Mouse (Mus musculus): Measurements from ENCODE around the gene Wdr66.
"Not testable (repeated sequence)": the region's sequence is repeated elsewhere in the genome, so short reads cannot be mapped to it uniquely, and the experiment has no call there.

Wdr66 gene

DNA sequence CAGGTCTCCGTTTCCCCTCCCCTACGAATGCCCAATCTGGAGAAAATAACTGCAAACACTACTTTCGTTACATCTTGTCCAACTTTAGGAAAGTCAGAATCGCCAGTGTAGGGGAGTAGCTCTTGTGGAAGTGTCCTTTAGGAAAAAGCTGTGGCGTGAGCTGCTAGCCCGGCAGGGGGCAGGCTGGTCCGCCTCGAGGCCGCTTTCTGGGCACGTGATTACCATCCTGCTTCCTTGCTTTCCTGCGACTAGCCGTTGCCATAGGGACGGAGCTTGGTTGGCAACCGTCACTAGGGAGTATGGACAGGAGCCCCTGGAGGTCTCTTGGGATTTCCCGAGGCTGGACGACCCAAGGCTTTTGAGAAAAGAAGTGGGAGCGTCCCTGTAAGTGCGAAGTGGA, at the start of gene Wdr66:
Wdr66 (plus strand) TSS at position 269 of the 400 bp plus-strand sequence.
- no peak for DNase-seq (ENCODE audit: low spot score)

DNA sequence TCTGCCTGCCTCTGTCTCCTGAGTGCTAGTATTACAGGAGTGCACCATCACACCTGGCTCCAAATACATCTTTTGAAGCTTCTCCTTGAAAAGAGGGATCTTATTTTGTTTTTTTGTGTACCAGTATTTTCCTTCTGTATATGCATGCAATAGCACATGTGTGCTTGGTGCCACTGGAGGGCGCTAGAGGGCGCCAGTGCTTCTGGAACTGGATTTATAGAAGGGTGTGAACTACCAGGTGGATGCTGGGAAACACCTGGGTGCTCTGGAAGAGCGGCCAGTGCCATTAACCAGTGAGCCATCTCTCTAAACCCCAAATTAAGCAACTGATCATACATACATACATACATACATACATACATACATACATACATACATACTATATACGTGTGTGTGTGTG, 49.1 kb upstream of the Wdr66 start:
- DNase-seq (ENCODE audit: low spot score), result not testable (repeated sequence)

DNA sequence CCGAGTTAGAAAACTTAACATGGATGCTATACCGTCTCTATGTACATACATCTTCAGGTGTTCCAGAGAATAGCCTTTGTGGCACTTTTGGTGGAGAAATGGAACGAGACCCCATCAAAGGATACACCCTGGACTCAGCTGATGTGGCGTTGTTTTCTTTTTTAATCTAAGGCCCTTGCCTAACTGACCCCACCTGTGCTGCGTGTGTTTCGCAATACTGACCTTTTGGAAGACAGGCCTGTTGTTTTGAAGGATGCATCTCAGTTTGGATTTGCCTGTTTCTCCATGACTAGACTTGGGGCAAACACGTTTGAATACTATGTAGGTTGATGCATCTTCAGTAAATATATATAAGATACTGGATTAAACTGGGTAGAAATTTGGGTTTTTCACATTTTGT, 48.3 kb upstream of the Wdr66 start:
- DNase-seq (ENCODE audit: low spot score), result not testable (repeated sequence)

DNA sequence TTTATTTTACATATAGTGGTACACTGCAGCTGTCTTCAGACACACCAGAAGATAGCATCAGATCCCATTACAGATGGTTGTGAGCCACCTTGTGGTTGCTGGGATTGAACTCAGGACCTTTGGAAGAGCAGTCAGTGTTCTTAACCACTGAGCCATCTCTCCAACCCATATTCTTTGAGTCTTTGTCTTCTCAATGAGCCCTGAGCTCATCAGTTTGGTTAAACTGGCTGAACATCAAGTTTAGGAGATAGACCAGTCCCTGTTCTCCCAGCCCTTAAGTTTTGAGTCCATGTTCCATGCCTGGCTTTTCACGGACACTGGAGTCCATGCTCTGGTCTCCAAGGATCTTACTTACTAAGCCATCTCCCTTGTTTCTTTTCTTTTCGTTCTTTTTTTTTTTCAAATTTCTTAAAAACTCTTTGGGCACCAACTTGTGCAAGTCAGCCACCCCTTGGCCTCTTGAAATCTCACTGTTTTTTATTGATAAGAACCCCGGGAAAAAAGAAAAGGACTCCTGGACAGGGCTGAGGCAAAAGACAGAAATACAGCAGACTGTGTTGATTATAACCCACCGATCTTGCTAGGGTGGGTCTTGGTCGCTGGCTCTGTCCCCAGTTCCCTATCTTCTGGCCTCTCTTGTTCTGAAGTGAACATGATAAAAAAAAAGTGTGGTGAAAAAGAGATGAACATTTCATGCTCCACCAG, 29.4 kb upstream of the Wdr66 start:
- DNase-seq (ENCODE audit: low spot score), result not testable (repeated sequence)

DNA sequence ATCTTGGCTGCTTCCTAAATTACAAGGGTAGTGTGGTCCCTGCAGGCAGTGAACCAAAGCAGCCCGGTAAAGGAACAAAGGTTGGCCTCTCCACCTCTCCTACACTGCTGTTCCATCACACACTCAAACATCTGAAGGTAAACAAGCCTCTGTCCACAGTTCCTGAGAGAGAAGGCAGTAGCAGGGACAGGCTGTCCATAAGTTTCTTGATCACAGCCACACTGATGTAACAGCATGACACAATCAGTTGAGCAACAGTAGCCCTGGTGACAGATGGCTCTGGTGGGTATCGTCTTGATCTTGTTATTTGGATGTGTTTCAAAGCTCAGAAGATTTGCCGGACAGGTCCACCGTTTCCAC, 28.9 kb upstream of the Wdr66 start:
- DNase-seq (ENCODE audit: low spot score), result peak; percentile 52

DNA sequence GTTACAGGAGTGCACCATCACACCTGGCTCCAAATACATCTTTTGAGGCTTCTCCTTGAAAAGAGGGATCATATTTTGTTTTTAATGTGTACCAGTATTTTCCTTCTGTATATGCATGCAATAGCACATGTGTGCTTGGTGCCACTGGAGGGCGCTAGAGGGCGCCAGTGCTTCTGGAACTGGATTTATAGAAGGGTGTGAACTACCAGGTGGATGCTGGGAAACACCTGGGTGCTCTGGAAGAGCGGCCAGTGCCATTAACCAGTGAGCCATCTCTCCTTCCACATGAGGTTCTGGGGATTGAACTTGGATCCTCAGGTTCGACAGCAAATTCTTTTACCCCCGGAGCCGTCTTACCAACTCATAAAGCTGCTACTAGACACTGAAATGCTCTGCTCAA, 28.0 kb upstream of the Wdr66 start:
- DNase-seq (ENCODE audit: low spot score), result not testable (repeated sequence)

DNA sequence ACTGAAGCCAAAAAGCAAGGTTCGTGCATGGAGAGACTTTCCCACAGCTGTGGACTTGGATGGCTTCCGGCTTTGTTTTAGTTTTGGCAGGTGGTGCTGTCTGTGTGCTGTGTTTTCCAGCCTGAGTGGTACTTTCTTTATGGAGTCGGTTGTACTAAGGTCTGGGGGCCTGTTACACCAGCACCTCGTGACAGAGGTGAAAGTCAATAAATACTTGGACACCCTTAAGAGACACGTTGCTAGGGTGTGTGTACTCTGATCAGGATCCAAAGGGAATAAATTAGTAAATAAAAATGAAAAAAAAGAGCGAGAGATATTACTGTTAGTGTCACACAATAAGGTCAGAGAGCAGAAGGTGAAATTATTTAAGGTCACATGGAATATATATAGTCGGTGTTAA, 25.1 kb upstream of the Wdr66 start:
- no peak for DNase-seq (ENCODE audit: low spot score)

DNA sequence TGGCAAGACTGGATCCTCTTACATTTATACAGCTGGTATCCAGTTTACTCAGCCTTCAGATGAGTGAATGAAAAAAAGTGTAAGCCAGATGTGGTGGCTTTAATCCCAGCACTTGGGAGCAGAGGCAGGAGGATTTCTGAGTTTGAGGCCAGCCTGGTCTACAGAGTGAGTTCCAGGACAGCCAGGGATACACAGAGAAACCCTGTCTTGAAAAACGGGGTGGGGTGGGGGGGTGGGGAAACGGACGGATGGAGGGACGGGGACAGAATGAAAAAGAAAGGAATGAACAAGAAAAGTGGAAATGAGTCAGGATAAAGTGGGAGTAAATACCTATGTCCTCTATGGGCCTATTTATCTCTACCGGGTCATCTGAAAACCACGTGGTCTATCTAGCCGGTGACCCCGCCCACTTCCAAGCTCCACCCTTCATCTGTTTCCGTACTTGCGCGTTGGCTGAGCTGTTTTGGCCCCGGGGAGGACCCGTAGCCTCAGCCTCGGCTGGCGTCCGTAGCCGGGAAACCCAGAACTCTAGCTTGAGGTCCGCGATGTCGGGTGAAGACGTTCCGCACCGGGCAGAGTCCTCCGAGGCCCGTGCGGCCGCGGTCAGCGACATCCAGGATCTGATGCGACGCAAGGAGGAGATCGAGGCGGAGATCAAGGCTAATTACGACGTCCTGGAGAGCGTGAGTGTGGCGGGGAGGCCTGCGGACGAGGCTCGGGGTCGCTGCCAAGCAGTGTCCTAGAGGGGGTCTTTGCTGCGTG, 24.0 kb upstream of the Wdr66 start:
- peak; percentile 99 for DNase-seq (ENCODE audit: low spot score)

DNA sequence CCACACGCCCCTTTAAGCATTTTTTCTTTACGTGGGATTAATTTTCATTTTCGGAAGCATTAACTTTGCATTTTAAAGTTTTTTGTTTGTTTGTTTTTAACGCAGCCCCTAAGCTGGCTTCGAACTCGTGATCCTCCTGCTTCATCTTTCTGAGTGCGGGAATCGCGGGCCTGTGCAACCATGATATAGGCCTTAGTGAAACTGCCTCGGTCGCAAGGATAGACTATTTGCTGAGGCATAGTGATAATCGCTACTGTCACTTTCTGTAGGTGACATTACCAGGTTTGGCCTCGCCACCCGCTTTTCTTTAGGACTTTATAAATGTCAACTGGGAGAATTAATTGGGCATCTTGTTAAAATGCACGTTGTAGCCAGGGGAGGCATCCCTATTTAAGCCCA, 23.4 kb upstream of the Wdr66 start:
- peak; percentile 40 for DNase-seq (ENCODE audit: low spot score)

DNA sequence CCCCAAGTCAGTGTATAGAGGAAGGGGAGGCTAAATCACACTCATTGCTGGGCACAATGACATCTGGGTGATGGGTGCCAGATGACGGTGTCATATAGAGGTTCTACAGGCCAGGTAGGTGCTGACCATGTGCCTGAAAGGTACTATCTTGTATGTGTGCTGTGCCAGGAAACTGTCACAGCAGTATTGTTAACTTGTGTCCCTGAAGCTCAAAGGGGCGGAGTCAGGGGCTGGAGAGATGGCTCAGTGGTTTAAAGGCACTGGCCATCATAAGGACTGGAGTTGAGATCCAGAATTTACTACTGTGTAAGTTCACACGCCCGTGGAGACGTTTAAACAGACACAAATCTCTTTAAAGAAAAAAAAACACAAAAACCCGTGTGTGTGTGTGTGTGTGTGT, 22.6 kb upstream of the Wdr66 start:
- no peak for DNase-seq (ENCODE audit: low spot score)

DNA sequence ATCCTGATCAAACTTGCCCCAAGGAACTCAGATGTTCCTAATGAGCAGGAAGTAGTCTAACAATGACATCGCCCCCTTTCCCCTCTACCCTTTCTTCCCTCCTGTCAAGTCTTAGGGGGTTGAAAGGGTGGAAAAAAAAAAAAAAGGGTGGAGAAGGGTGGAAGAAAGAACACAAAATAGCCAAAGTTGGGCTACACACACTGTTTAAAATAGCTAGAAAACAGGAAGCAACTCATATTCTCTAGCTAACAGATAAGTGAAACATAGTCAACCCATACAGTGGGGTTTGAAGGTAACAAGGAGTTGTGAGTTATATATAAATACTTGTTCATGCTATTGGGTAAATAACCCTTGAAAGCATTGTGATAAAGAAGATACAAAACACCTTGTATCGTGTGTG, 19.7 kb upstream of the Wdr66 start:
- no peak for DNase-seq (ENCODE audit: low spot score)

DNA sequence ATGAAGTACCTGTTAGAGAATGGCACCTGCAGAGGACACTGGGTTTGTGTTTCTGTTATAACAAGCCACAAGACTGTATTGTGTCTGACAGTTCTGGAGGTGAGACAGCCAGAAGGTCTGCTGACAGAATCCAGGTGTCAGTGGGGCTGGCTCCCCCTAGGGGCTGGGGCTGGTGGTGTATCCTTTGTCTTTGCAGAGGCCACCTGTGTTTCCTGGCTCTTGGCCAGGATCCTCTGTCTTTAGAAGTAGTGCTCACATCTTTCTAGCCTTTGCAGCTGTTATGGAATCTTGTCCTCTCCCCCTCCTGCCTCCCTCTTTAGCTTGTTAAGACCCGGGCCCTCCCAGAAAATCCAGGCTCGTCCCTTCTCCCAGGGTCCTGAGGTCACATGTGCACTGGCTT, 16.2 kb upstream of the Wdr66 start:
- peak; percentile 51 for DNase-seq (ENCODE audit: low spot score)

DNA sequence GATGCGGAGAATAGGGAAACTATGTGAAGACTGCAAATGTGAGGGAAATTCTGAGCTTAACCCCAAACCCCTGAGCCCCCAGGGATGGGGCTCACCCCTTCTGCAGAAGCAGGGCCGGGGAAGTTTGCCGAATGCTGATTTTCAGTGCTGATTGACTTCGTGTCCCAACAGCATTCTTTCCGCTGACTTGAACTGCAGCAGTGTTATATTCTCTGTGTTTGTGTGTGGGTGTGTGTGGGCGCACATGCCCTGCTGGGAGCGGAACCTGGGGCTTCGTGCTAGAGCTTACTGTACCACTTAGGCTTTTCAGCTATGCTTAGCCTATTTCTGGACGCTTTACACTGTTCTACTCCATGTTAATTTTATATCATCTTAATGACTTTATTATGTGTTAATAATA, 15.5 kb upstream of the Wdr66 start:
- DNase-seq (ENCODE audit: low spot score), result no peak

DNA sequence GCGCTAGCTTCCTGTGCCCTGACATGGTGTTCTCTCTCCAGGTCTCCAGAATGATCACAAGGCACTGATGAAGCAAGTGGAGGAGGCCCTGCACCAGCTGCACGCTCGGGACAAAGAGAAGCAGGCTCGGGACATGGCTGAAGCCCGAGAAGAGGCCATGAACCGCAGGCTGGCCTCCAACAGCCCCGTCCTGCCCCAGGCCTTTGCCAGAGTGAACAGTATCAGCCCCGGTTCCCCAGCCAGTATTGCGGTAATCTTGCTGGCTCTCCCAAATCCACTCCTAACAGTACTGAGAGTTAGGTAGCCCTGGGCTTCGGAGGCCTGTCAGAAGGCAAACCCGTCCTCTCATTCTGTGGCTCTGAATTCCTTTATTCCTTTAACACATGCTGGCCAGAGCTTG, 12.4 kb upstream of the Wdr66 start:
- no peak for DNase-seq (ENCODE audit: low spot score)

DNA sequence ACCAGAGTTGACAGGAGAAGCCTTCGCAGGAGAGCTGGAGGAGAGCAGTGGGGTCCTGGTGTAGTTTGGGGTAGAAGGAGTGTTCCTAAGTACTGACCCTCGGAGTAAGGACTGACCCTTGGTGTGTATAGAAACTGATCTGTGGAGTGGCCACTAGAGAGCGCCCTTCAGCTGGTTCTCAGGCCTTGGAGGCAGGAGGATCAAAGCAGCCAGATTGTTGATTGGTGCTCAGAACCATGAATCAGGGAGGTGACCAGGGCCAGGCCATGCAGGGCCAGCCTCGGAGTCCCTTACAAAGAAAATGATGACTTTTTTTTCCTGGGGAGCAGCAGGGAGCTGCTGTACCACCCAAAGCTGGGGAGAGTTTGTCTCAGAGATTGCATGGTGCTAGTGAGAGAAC, 6.4 kb upstream of the Wdr66 start:
- DNase-seq (ENCODE audit: low spot score), result no peak

DNA sequence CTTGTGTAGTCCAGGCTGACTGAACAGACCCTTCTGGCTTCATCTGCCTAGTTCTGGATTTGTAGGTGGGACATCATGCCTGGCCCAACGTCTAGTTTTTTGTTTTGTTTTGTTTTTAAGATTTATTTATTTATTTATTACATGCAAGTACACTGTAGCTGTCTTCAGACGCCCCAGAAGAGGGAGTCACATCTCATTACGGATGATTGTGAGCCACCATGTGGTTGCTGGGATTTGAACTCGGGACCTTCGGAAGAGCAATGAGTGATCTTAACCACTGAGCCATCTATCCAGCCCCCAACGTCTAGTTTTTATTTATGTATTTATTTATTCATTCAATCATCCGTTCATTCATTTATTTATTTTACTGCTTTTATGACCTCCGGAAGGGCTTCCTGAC, 512 bp upstream of the Wdr66 start:
- no peak for DNase-seq (ENCODE audit: low spot score)

DNA sequence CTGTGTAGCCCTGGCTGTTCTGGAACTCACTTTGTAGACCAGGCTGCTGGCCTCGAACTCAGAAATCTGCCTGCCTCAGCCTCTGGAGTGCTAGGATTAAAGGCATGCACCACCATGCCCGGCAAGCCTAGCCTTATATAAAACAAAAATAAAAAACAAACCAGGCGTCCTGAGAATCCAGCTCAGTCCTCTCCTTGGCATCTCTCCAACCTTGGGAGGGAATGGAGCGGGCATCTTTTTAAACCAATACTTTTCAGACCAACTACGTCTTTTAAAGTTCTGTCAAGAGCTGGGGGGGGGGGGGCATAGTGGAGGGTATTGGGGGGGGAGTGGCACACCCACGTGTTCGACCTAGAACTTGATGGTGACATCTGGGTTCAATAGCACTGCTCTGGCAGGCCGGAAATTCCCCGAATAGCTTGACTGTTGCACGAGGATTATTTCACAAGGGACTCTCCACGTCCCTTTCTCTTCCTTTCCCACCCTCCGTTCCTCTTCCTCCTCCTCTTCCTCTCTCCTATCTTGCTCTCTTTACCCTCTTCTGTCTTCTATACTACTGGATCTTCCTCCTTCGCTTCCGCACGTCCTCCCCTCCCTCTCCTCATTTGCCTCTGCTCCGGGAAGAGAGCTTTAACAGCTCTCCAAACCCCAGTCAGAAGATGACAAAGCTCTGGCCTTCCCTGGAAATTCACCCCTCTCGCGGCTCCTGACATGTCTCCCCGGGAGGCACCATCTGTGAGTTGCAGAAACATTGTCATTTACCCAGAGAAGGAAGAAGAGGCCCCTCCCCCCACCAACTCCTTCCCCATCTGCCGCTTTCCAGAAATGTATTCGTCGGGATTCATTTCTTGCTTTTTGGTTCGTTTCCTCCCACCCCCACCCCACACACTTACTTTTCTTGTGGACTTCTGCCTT, 5.2 kb downstream of the Wdr66 start:
- no peak for DNase-seq (ENCODE audit: low spot score)

DNA sequence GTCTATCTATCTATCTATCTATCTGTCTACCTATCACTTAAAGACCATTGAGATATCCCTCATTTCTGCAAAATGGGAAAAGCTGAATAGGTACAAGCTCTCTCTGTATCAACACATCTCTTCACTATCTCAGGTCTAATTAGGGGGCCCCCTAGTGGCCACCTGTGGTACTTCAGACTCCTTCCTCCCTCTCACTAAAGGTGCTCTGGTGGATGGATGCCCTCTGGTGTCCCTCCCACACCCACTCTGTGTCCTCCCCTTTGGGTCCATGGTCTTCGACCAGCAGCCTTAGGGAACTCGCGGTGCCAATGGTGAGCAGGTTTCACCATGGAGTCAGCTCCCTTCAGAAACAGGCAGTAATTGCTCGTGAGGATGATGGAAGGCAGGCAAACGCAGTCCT, 7.1 kb downstream of the Wdr66 start:
- DNase-seq (ENCODE audit: low spot score), result peak; percentile 67

DNA sequence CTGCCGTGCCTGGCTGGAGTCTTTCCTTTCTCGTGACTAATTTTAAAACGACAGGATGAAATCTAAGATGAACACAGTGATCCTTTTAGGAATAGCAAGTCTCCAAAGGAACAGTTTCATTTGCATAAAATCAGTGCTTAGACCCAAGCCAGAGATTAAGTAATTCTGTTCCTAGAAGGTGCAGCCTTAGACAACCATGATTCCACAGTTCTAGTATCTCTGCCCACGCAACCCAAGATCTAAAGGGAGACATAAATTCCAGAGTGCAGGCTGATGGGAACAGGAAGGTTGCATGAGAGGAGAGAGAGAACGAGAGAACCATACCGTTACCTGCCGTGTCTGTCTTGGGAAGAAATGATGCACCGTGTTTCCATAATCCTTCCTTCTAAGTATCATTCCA, 8.8 kb downstream of the Wdr66 start:
- DNase-seq (ENCODE audit: low spot score), result no peak

DNA sequence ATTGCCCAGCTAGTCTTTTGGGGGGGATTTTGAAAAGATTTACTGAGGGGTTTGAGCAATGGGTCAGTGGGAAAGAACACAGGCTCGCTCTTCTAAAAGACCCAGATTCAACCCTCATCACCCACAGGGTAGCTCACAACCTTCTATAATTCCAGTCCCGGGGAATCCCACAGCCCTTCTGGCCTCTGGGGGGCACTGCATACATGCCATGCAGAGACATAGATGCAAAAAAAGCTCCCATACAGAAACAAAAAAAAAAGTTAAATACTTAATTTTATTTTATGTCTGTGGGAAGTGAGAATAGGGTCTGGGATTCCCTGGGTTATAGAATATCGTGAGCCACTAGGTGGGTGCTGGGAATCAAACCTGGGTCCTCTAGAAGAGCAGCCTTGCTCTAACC, 15.0 kb downstream of the Wdr66 start:
- DNase-seq (ENCODE audit: low spot score), result no peak

DNA sequence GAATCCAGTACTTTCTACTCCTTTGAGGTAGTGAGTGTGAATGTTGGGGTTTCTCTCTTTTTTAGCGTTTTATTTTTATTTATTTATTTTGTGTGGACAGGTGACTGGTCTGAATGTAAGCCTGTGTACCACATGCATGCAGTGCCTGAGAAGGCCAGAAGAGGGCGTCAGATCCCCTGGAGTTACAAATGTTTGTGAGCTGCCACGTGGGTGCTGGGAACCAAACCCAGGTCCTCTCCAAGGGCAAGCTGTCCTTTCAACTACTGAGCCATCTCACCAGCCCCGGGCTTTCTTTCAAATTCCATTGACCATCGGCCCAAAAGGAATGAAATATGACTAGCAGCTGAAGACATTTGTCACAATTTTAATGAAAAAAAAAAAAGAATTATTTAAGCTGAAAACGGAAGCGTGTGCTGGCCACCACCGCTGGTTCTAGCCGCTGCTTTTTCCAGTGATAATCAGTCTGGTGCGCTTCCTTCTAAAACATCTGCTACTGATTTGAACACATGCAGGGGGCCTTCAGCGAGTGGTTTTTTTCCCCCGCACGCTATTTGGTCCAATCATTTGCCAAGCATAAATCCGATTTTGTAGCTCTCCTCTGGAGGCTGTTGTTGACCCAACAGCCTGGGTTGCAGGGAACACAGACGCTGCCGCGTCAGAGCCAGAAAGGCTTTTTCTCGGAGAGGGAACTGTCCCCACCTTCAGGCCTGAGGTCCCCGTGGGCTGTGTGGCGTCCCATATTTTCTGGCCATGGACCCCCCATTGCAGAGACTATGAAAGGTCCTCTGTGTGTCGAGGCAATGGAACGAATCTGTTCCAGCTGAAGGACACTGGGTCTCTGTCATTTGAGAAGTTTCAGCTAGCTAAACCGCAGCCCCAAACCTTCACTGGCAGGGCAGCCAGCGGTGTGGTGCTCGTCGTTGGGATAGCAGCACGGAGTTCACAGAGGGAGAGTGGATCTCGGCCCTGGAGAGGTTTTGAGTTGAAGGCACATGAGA, 16.9 kb downstream of the Wdr66 start:
- no peak for DNase-seq (ENCODE audit: low spot score)

DNA sequence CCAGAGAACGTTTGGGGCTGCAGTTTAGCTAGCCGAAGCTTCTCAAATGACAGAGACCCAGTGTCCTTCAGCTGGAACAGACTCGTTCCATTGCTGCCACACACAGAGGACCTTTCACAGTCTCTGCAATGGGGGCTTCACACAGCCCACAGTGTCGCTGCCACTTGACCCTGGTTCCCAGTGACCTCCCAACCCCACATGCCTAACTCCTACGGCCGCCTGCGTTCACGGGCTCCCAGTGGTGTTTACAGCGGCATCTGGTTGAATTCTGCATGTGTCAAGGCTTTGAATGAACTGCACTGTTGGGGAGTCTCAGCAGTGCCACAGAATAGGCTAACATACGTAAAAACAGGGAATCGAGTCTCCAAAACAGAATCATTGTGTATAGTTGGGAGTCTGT, 19.0 kb downstream of the Wdr66 start:
- no peak for DNase-seq (ENCODE audit: low spot score)

Data from c-Kit-positive CD71-positive TER-119-positive erythroid progenitor cells, embryonic 14.5 days (primary cell).